Mouse (Mus musculus): Measurements from ENCODE around the gene Trap1a.

DNA sequence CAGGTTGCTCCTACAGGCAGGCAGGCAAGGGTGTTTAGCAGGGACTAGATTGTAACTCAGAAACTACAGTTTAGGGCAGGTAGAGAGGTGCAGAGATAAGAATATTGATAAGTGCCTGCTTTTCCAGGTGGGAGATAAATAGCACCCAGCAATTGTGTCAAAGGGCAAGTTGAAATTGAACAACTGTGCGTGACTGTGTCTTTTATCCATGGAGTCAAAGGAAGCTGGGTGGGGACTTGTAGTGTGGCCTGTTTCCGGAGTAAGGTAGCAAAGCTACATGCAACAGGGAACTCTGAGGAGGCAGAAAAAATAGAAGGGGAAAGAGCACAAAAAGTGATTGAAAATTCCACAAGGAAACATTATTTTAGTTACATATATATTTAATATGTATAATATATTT, 40.4 kb upstream of the Trap1a start:
- TF ChIP-seq E2F4 (IDR thresholded peaks at IDR 0.05; ENCODE audit: insufficient read depth) = no peak
- no peak for TF ChIP-seq USF1 (IDR thresholded peaks at IDR 0.05; ENCODE audit: low read depth)
- TF ChIP-seq POLR2A (IDR thresholded peaks at IDR 0.05; ENCODE audit: insufficient read length, low read depth) = no peak
- TF ChIP-seq TCF12 (IDR thresholded peaks at IDR 0.05; ENCODE audit: insufficient read depth, poor library complexity, severe bottlenecking) = no peak
- TF ChIP-seq MAX (IDR thresholded peaks at IDR 0.05; ENCODE audit: low read depth) = no peak
- no peak for TF ChIP-seq SRF (IDR thresholded peaks at IDR 0.05; ENCODE audit: control insufficient read depth, insufficient read length, low read depth)
- TF ChIP-seq REST (IDR thresholded peaks at IDR 0.05; ENCODE audit: insufficient read depth, insufficient read length) = no peak
- no peak for TF ChIP-seq CEBPB (IDR thresholded peaks at IDR 0.05; ENCODE audit: insufficient read depth, poor library complexity, severe bottlenecking)
- TF ChIP-seq MYOD1 (IDR thresholded peaks at IDR 0.05; ENCODE audit: control insufficient read depth in 1 of 3, insufficient read length in 2 of 3, low read depth in 2 of 3) = no peak
- TF ChIP-seq POLR2AphosphoS2 (IDR thresholded peaks at IDR 0.05; ENCODE audit: insufficient read length, low read depth) = no peak
- TF ChIP-seq TCF3 (IDR thresholded peaks at IDR 0.05; ENCODE audit: insufficient read length, low read depth) = no peak
- no peak for TF ChIP-seq MYOG (IDR thresholded peaks at IDR 0.05; ENCODE audit: control insufficient read depth in 1 of 3, insufficient read depth in 1 of 3, insufficient read length in 2 of 3, low read depth in 2 of 3)
